Mouse (Mus musculus) urinary bladder, postnatal 4 days (tissue): ENCODE measurements around the gene Lrrc34.

ENCODE experiments used
- DNase-seq, 2 experiments: peaks; one replicate each; pipeline ENCODE4 v3.0.0; 2021 to 2022; ENCODE audit warnings: low spot score in 2 of 2

The Lrrc34 gene

DNA sequence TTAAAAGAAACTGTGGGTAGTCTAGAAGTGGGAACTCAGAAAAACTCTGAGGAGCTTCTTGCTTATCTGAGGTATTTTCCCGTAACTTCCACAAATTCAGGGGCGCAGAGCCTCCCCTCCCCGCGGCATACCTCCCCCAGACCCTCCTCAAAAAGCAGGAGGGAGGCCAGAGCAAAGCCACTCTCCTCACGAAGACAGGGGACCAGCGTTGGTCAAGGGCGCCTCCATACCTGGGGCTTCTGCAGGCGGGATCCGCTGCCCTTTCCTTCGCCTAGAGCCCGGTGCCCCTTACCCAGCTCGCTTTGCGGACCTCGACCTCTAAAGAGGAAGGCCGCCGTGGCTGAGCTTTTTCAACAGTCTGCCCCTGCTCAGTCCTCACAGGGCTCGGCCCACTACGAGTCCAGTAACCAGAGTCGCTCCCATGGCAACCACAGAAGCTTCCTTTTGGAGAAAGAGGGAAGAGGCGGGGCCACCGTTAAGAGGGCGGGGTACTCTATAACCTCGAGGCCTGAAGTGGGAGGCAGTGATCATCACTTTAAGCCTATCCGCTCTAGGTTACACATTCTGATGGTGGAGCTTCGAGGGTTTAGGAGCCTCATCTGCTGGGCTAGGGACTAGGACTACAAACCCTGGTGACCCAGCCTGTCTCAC is at the start of gene Lrrc34:
TSS of gene Lrrc34 (minus strand) at position 430 of the 651 bp plus-strand sequence.
- peak; percentile 28 to 66 for DNase-seq

- DNase-seq = peak; percentile 24 to 65
Observed at GRCm38 (mm10) chr3:30696346-30696745, 48.7 kb upstream of the Lrrc34 start.

DNA sequence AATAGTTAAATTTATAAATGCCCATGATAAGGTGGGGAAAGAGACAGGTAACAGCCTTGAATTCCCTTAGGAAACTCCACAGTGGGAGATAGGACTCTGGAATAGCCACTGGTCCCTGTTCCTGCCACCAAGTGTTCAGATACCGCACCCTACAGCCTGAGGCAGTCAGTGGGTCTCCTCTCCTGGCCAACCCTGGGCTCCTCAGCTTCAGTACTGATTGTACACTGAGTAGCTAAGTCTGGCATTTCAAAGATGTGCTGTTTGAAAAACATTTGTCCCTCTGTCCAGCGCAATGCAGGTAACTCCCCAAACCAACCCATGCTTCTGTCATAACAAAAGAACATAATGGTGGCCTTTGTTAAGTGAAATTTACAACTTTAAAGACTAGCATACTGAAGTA is 48.0 kb upstream of the Lrrc34 start:
- peak in 1 of 2 experiments; percentile 14 for DNase-seq

DNA sequence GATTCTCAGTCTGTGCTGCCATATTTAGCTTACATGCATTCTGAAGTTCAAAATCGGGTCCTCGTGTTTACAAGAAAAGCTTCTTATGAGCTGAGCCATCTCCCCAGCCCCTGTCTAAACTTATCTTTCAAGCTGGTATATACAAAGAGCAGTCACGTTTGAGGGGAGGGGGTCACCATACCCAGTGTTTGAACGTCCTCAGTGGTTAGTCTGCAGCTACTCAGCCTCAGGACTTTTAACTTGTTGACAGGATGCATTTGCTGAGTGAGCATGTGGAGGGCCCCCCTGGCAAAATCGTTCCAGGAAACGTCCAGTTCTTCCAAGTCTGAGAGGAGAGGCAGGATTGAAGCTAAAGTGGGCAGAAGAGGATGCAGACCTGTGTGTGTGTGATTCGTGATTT is 43.3 kb upstream of the Lrrc34 start:
- no peak for DNase-seq

- DNase-seq = no peak
Observed at GRCm38 (mm10) chr3:30687216-30687615, 39.5 kb upstream of the Lrrc34 start.

- no peak for DNase-seq
Observed at GRCm38 (mm10) chr3:30683190-30683589, 35.5 kb upstream of the Lrrc34 start.

- DNase-seq = no peak
Observed at GRCm38 (mm10) chr3:30658486-30658885, 10.8 kb upstream of the Lrrc34 start.

DNA sequence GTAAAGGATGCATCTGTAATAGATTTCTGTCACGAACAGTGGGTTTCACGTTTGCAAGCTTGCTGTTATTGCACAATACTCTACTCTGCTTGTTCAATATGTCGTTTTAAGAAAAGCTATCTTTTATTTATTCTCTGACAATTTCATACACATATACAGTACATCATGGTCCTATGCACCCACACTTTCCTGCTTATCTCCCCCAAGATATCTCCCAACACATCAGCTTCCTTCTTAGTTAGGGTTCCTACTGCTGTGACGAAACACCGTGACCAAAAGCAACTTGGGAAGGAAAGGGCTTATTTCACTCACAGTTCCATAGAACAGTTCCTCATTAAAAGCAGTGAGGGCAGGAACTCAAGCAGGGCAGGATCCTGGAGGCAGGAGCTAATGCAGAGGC is 8.3 kb upstream of the Lrrc34 start:
- no peak for DNase-seq

- no peak for DNase-seq
Observed at GRCm38 (mm10) chr3:30650062-30650841, 2.6 kb upstream of the Lrrc34 start.

- no peak for DNase-seq
Observed at GRCm38 (mm10) chr3:30648466-30648865, 797 bp upstream of the Lrrc34 start.

- no peak for DNase-seq
Observed at GRCm38 (mm10) chr3:30646761-30647160, 908 bp downstream of the Lrrc34 start.

GRCm38 (mm10) chr3:30644207-30644606 is 3.5 kb downstream of the Lrrc34 start, which contains the start of gene Lrriq4:
TSS of gene Lrriq4 (plus strand) at chr3:30644507.
- DNase-seq = no peak

- DNase-seq = no peak
Observed at GRCm38 (mm10) chr3:30635629-30636028, 12.0 kb downstream of the Lrrc34 start.

DNA sequence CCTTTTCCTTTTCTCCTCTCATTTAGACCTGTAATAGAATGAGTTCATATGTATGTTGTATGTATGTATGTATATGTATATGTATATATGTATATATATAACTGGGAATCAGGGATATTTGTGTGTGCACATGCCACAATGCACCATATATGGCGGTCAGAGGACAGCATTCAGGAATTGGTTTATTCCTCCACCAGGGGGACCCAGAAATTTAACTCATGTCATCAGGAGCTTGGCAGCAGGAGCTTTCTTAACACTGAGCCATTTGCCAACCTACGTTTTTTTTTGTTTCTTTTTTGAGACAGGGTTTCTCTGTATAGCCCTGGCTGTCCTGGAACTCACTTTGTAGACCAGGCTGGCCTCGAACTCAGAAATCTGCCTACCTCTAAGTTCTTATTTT is 14.0 kb downstream of the Lrrc34 start:
- DNase-seq = no peak

DNA sequence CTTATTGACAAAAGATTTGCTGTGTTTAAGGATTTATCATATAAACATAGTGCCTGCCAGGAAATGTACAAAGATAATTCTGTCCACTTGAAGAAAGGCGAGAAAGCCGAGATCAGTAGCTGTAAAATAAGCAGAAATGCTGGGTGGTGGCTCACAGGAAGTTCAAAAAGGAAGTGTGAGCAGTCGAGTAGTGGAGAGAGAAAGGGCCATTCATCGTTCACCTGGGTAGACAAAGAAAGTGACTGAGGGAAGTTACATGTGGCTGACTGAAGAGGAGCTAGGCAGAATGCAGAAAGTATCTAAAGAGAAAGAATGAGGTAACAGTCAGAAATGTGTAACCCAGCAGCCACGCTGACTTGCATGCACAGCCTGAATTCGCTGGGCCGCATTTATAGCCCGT is 27.5 kb downstream of the Lrrc34 start:
- no peak for DNase-seq

DNA sequence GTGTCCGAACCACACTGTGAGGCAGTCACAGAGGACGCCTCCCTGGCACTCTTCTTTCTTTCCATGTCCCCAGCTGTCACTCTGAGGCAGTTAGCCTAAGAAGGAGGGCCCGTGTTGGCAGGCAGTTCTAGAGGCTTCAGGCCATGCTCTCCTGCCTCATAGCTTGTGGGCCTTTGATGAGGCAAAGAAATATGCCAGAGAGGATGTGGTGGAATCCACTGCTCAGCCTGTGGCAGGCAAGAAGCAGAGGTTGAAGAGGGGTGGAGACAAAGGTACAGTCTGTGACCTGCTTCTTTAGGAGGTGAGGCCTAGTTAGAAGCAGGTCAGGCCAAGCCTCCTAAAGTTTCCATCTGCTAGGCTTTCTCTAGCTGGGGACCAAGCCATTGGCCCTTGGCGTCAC is 36.7 kb downstream of the Lrrc34 start:
- no peak for DNase-seq

GRCm38 (mm10) chr3:30608999-30609398 is 38.7 kb downstream of the Lrrc34 start:
- no peak for DNase-seq

DNA sequence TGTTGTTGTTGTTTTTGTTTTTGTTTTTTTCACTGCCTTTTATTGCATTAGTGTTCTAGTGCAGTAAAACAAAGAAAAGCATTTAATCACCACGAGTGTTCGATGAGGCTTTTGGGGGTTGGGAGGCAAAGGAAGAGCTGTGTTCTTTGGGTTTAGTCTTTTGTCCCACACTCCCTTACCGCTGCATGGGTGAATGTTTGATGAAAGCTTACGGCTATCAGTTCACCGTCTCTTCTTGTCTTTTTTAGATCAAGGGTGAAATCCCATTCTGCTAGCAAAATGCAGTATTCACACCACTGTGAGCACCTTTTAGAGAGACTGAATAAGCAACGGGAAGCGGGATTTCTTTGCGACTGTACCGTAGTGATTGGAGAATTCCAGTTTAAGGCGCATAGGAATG is 44.4 kb downstream of the Lrrc34 start:
- DNase-seq = no peak

DNA sequence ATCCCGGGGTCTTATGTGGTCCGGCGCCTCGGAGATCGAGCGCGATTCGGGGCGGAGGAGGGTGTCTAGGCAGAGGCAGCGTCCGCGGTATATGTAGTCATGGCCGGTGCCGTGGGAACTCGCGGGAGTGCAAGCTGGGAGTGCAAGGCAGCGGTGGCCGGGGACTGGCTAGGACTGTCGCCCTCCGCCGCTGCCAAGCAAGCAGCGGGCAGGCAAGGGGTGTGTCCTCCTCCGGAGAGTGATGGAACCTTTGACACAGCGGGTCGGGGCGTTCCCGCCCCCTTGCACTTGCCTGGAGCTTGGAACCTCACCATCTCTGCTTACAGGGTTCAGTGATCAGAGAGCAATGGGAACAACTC is 45.0 kb downstream of the Lrrc34 start:
- DNase-seq = peak in 1 of 2 experiments; percentile 67

DNA sequence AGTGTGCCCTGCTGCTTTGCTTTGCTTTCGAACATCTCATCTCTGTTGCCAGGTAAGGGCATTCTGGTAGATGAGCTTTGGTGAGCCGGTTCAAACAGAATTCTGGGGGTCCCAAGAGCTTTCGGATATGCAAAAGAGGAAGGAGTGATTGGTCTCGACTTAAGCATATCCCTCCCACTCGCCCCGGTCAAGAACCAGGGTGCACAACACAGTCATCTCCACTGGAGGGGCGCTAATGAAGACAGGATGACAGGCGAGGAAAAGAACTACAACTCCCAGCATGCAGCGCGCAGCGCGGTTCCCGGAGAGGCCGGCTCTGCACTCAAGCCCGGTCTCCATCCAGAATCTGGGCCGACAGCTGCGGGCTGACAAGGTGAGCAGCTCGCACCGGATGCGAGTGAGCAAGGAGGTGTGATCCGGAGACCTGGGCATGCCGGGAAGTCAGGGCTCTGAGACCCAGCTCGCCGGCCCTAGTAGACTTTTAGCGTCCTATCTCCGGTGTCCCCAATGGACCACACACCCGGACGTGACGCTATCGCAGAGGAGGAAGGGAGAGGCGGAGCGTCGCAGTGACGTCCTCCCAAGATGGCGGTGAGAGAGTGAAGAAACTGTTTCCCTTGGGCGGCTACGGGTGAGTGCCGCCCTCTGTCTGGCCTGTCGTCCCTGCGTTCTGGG is 45.5 kb downstream of the Lrrc34 start, which contains the start of gene Mynn:
TSS of gene Mynn (plus strand) at position 1 of the 675 bp plus-strand sequence.
- DNase-seq = peak; percentile 93 to 96

DNA sequence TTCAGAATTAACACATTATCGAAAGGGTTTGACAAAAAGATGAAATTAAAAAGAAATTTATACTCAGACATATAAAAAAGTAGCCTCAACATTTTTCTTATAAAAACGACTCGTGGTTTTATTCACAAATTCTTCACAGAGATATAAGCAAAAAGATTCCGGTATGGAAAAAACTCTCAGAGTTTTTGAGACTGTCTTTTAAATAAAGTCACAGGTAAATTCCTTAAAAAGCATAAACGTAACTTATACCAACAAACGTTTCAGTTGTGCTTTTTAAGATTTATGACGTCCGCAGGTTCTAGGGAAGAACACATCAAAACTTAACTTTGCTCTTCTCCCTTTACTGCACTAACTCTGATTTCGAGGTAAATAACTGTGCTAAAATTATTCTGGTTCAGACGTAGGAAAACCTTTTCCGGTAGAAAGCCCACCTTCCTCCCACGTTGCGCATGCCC is 46.0 kb downstream of the Lrrc34 start:
- no peak for DNase-seq

GRCm38 (mm10) chr3:30601175-30601574 is 46.5 kb downstream of the Lrrc34 start:
- peak; percentile 54 to 66 for DNase-seq

- DNase-seq = no peak
Observed at GRCm38 (mm10) chr3:30600717-30601116, 47.0 kb downstream of the Lrrc34 start.
